Mouse (Mus musculus) cerebellum, adult 2 months (tissue): ENCODE measurements at regions not wholly inside any gene's neighbourhood (a gene's known extent, or its start where the extent isn't known, plus 50 kb on each side); places are given as distances from the start of the nearest gene placed in this dataset.

ENCODE experiments used
- CTCF ChIP-seq: fragments of 200-500 bp; IDR thresholded peaks from 2 replicates; pipeline ENCODE4 v1.5.1; 2011; ENCODE audit warnings: low read depth, mild to moderate bottlenecking, control low read depth, low read length, moderate library complexity, borderline replicate concordance; ENCODE audit not compliant: insufficient read depth
- POLR2A ChIP-seq: fragments of 200-500 bp; IDR thresholded peaks from 2 replicates; pipeline ENCODE4 v1.6.1; 2011; ENCODE audit warnings: low read length, control low read depth, borderline replicate concordance; ENCODE audit not compliant: insufficient read depth

- TF ChIP-seq POLR2A (no peak), CTCF (no peak)
Measured at GRCm38 (mm10) chr6:81660478-81661395, 262.7 kb upstream of the Gcfc2 start.
